Mouse (Mus musculus) spleen, postnatal 36 days (tissue): Measurements from ENCODE around the gene Lrrfip1.

Experiments used
- DNase-seq, 2 experiments: peaks; one replicate each; pipeline ENCODE4 v3.0.0; 2022; ENCODE audit warnings: low spot score in 2 of 2, mixed read lengths in 1 of 2

Gene Lrrfip1

DNA sequence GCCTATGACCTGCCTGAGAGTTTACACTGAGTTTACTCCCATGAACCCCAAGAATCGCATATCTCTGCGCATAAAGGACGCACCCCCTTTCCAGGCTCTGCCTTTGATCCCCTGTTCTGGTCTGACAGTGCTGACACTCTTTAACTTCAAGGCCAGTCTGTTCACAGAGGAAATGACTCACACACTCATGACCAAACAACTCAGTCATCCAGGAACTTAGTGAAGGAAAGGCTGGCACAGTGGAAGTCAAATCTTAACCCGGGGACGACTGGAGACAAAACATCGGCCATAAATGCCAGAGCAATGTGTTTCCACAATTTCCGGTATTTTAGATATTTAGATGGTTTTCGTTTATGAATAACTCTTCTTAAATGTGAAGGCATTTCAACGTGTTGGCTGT, 25.4 kb downstream of the Lrrfip1 start:
- no peak for DNase-seq

GRCm38 (mm10) chr1:91024464-91024863, 25.9 kb downstream of the Lrrfip1 start:
- DNase-seq = no peak

DNA sequence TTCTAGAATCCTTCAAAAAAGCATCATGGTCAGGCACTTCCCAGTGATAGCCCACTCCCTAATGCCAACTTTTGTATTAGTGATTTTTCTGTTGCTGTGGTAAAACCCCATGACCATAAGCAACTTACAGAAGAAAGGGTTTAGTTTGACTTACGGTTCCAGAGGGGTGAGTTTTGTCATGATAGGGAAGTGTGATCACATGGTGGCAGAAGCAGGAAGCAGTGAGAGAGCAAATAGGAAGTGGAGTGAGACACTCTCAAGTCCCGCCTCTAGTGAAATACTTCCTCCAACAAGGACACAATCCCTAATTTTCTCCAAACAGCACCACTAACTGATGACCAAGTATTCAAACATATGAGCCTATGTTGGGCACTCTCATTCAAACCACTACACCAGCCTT, 28.4 kb downstream of the Lrrfip1 start:
- DNase-seq = no peak

DNA sequence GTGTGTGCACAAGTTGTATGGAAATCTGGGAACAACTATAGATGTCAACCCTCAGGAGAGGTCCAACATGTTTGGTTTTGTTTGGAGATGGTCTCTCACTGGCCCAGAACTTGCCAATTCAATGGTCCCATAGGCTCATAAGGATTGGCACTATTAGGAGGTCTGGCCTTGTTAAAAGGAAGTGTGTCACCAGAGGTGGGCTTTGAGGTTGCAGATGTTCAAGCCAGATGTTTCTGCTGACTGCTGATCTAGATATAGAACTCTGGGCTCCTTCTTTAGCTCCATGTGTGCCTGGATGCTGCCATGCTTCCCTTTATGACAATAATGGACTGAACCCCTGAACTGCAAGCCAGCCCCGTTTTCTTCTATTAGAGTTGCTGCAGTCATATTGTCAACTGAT, 31.8 kb downstream of the Lrrfip1 start:
- no peak for DNase-seq

DNA sequence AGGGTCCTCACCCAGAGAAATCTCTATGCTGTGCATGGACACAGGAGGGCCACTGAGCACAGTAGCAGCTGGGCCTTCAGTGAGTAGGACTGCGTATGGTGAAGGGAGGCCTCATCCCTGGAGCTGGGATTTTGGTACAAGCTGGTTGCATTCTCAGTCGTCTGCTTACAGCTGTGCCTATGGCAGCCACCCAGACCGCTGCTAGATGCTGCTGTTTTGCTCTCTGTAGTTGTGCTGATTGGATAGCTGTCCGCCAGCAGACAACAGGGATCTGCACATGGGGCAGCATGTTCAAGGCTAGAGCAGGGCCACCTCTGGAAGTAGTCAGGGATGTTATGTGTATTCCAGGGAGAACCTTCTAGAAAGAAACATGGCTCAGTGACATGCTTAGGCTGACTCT, 33.0 kb downstream of the Lrrfip1 start:
- DNase-seq = no peak

DNA sequence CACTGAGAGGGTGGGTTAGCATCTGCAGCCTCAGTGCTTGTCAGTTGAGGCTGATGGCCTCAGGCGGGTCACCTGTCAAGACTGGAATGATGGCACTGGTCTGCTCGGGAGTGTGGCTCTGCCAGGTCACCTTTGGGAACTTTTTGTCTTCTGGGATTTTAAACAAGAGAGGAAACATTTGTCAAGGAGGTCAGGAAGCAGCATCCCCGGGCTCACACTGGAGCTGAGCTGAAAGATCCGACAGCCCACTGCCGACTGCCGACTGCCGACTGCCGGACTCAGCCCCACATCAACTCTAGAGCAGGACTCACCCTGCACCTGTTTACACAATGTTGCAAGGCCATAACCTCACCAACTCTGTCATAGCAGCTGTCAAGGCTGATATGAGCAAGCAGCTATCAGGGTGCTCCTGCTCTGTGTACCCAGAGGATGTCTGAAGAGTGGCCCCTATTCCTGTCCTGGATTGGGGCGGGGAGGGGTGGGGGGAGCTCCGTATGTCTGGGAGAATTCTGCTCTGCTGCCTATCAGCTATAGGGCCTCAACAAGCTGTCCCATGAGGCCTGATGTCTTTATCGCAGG, 33.9 kb downstream of the Lrrfip1 start:
- DNase-seq = no peak

DNA sequence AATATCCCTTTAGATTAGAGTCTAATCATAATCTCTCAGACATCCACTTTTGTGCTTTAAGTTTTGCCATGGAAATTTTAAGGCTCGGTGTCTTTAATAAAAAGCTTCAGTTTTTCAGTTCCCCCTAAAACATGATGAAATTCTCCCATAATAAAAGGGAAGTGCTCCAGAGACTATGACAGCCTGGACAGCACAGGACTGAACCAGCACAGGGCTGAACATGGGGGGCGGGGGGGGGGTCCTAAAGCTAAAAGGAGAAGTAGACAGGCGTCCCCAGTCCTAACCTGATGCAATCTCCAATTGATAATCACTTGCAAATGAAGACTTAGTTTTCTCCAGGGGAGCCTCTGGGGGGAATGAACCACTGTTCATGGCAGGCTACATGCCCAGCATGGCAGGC, 36.0 kb downstream of the Lrrfip1 start:
- no peak for DNase-seq

GRCm38 (mm10) chr1:91035266-91035665, 36.7 kb downstream of the Lrrfip1 start:
- DNase-seq = no peak

- DNase-seq = no peak
Measured at GRCm38 (mm10) chr1:91037213-91037612, 38.7 kb downstream of the Lrrfip1 start.

DNA sequence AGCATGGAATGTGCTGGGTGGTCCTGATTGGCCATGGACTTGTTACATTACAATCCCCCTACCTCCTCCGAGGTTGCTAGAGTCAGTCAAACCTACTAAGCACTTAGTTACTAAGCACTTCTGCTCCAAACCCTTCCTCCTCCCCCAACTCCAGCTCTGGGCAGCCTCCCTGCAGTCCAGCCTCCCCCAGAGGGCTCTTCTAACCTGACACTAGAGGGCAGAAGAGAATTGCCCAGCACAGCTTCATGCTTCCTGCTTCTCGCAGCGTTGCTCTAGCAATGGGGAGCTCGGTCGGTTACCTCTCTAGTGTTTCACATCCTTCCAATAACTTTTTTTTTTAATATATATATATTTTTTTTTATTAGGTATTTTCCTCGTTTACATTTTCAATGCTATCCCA, 39.5 kb downstream of the Lrrfip1 start:
- peak; percentile 69 to 73 for DNase-seq

DNA sequence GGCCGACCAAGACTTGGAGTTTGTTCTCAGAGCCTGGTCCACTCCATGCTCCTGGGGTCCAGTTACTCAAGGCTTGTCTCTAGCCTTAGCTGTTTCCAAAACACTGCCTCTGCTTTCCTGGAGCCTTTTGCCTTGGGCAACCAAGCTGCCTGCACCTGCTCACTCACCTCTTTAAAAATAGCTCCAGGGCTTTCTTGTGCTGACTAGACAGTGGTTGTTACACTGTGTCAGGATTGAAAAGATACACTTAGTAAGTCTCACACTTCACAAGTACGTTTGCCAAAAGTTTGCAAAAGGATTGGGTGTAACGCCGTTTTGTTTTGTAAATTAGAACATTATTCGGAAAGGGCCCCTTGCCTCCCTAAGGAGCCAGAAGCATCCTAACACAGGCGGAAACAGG, 40.0 kb downstream of the Lrrfip1 start:
- DNase-seq = no peak

DNA sequence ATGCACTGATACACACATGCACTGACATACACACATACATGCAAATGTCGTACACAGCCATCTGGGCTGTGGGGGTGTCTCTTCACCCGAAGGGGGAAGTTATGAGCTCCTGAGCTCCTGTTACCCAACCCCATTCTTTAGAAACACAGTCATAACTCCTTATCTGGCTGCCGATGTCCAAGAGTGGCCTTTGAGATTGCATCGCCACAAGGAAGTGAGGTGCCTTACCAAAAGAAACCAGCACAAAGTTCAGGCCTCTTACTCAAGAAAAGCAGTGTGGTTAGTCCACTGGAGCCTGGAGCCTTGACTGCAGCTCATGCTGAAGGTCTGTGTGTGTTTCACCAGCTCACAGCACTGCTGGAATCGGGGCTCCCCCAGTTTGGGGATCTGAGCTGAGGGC, 43.1 kb downstream of the Lrrfip1 start:
- DNase-seq = no peak

GRCm38 (mm10) chr1:91043191-91043590, 44.7 kb downstream of the Lrrfip1 start:
- DNase-seq = no peak

GRCm38 (mm10) chr1:91044176-91044575, 45.6 kb downstream of the Lrrfip1 start:
- DNase-seq = no peak

DNA sequence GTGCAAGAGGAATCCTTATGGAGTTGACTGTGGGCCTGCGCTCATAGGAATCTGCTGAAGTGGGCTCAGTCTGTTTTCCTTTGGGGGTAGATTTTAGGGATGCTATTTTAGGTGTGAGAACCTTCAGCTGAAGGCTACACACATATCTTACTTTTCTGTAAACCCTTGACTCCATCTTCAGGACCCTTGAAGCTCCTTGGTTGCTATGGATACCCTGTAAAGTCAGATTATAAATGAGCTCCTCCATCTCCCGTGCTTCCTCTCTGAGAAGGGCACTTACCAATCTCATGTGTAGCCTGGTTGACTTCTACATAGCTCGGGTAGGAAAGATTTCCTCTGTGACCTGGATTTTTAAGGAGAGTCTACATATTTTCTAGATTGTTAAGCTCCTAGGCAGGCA, 46.1 kb downstream of the Lrrfip1 start:
- DNase-seq = no peak

- no peak for DNase-seq
Measured at GRCm38 (mm10) chr1:91046237-91046636, 47.7 kb downstream of the Lrrfip1 start.

DNA sequence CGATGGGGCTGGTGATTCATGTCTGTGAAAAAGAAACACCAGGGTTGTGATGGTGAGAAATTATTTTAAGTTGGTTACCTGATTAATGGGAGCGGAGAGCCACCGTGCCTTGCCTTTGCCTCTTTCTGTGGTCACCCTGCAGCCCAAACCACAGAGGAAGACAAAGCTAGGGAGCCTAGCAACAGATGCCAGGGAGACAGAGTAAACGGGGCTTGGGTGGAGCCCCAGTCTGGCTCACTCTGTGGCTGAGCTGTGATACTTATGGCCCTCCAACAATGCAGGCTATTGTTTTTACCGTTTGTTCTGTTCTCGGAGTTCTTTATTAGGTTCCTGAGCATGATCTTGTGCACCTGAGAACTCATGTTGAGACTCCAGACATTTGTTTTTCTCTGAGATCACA, 50.8 kb downstream of the Lrrfip1 start:
- DNase-seq = no peak

GRCm38 (mm10) chr1:91051461-91052094, 53.0 kb downstream of the Lrrfip1 start:
- no peak for DNase-seq

- peak; percentile 95 to 96 for DNase-seq
Measured at GRCm38 (mm10) chr1:91052747-91053181, 54.2 kb downstream of the Lrrfip1 start.

DNA sequence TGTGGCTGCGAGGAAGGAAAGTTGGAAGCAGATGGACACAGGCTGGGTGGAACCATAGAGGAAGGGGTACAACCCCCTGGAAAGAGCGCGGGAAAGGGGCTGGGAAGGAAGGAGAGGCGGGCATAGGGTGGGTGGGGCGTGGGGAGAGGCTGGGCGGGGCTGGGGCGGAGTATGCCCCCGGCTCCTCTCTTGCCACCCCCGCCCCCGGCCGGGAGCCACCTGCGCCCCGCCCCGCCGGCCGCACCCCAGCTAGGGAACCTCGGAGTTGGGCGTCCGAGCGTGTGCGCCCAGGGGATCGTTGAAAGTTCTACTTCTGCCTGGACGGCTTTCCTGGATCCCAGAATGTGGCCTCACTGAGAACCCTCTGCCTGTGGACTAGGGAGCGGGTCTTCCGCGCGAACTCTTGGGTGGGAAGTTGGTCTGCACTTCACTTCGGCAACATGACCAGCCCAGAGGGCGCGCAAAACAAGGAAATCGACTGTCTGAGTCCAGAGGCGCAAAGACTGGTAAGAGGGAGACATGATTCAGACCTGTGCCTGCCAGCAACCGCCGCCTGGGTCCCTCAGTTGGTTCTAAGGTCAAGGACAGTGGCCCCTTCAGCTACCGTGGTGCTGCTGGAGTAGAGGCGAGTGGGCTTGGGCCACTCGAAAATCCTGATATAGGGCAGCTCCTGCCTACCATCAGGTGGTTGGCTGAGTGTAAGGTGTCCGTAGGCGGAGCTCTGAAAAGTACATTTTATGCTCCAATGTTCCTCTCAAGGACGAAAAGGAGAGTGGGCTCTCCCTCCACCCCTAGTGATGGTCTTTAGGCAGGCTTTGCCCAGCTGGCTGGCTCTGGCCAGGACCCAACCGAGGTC, 54.9 kb downstream of the Lrrfip1 start:
- DNase-seq = peak; percentile 87

GRCm38 (mm10) chr1:91054074-91054471, 55.5 kb downstream of the Lrrfip1 start:
- DNase-seq = no peak

- peak; percentile 56 to 68 for DNase-seq
Measured at GRCm38 (mm10) chr1:91054815-91055214, 56.3 kb downstream of the Lrrfip1 start.

GRCm38 (mm10) chr1:91055744-91056143, 57.2 kb downstream of the Lrrfip1 start:
- DNase-seq = peak; percentile 24 to 37
